Mouse (Mus musculus) urinary bladder, adult 18-20 months (tissue): ENCODE measurements around the gene Gnpat.
"Not testable (repeated sequence)": the region's sequence is repeated elsewhere in the genome, so short reads cannot be mapped to it uniquely, and the experiment has no call there.

Experiments
- DNase-seq, 2 experiments: peaks; one replicate each; pipeline ENCODE4 v3.0.0; 2022; ENCODE audit warnings: low spot score in 2 of 2, mixed read lengths in 2 of 2

The Gnpat gene

GRCm38 (mm10) chr8:124842929-124843328 is 19.9 kb upstream of the Gnpat start:
- not testable (repeated sequence) for DNase-seq

- no peak for DNase-seq
These were observed 17.7 kb upstream of the Gnpat start for GRCm38 (mm10) chr8:124845131-124845530.

- no peak for DNase-seq
These were observed 17.3 kb upstream of the Gnpat start for GRCm38 (mm10) chr8:124845573-124845972.

GRCm38 (mm10) chr8:124853511-124853910 is 9.3 kb upstream of the Gnpat start:
- no peak for DNase-seq

- DNase-seq, result no peak
These were observed 3.4 kb upstream of the Gnpat start for GRCm38 (mm10) chr8:124859466-124859865.

- no peak for DNase-seq
These were observed 2.6 kb upstream of the Gnpat start for GRCm38 (mm10) chr8:124860188-124860587.

- no peak for DNase-seq
These were observed 387 bp downstream of the Gnpat start for GRCm38 (mm10) chr8:124863163-124863677.

- DNase-seq, result no peak
These were observed 896 bp downstream of the Gnpat start for GRCm38 (mm10) chr8:124863729-124864128.

- no peak for DNase-seq
These were observed 3.8 kb downstream of the Gnpat start for GRCm38 (mm10) chr8:124866669-124867068.

- no peak for DNase-seq
These were observed 4.3 kb downstream of the Gnpat start for GRCm38 (mm10) chr8:124867126-124867525.

GRCm38 (mm10) chr8:124869708-124870107 is 6.9 kb downstream of the Gnpat start:
- DNase-seq, result no peak

GRCm38 (mm10) chr8:124871474-124871873 is 8.6 kb downstream of the Gnpat start:
- DNase-seq, result no peak

GRCm38 (mm10) chr8:124872081-124872480 is 9.2 kb downstream of the Gnpat start:
- DNase-seq, result no peak

- no peak for DNase-seq
These were observed 9.9 kb downstream of the Gnpat start for GRCm38 (mm10) chr8:124872690-124873089.

- no peak for DNase-seq
These were observed 15.3 kb downstream of the Gnpat start for GRCm38 (mm10) chr8:124878141-124878540.

- DNase-seq, result no peak
These were observed 16.2 kb downstream of the Gnpat start for GRCm38 (mm10) chr8:124878946-124879526.

GRCm38 (mm10) chr8:124888385-124888784 is 25.6 kb downstream of the Gnpat start:
- no peak for DNase-seq

- DNase-seq, result no peak
These were observed 29.8 kb downstream of the Gnpat start for GRCm38 (mm10) chr8:124892596-124892995.

- DNase-seq, result peak in 1 of 2 experiments; percentile 25
These were observed 33.3 kb downstream of the Gnpat start for GRCm38 (mm10) chr8:124896010-124896631.

- DNase-seq, result peak; percentile 67 to 69
These were observed 34.0 kb downstream of the Gnpat start for GRCm38 (mm10) chr8:124896632-124897385.

- peak; percentile 96 to 98 for DNase-seq
These were observed 34.8 kb downstream of the Gnpat start, which contains the start of the genes Exoc8 and Sprtn for GRCm38 (mm10) chr8:124897386-124898250. Gene Exoc8, minus strand, starts transcription at chr8:124897705. Gene Sprtn, plus strand, starts transcription at chr8:124897886.
